Mouse (Mus musculus) kidney, embryonic 14.5 days (tissue): Measurements from ENCODE around the gene Trim7. TPM values are rescaled to one million over a fixed set of nuclear protein-coding genes. Genes with fewer than 3 reads are reported as not detected.
"Not testable (repeated sequence)": the region's sequence is repeated elsewhere in the genome, so short reads cannot be mapped to it uniquely, and the experiment has no call there.

Source experiments
- ATAC-seq: fragments of 200-750 bp; cut with Nextera tagmentation; 2 replicates; pipeline ENCODE4 v1.8.0; 2017; ENCODE audit warnings: moderate number of reproducible peaks, mild to moderate bottlenecking, moderate TSS enrichment, moderate library complexity; ENCODE audit not compliant: low FRiP score, low TSS enrichment
- H3K27ac ChIP-seq: fragments of 300-500 bp; sonication (generic); 2 replicates; pipeline ENCODE4 v1.5.1; 2014; ENCODE audit warnings: low read depth, mild to moderate bottlenecking, low read length, moderate library complexity, mixed read lengths
- H3K27me3 ChIP-seq: fragments of 300-500 bp; sonication (generic); 2 replicates; pipeline ENCODE4 v1.6.1; 2014; ENCODE audit warnings: mild to moderate bottlenecking, low read length; ENCODE audit not compliant: control insufficient read depth, insufficient read depth
- H3K36me3 ChIP-seq: fragments of 300-500 bp; sonication (generic); 2 replicates; pipeline ENCODE4 v1.6.1; 2014; ENCODE audit warnings: low read length, mixed read lengths; ENCODE audit not compliant: control insufficient read depth, insufficient read depth
- H3K4me1 ChIP-seq: fragments of 300-500 bp; sonication (generic); 2 replicates; pipeline ENCODE4 v1.6.1; 2014; ENCODE audit warnings: low read length, mixed read lengths; ENCODE audit not compliant: control insufficient read depth, insufficient read depth
- H3K4me2 ChIP-seq: fragments of 300-500 bp; sonication (generic); replicated peaks from 2 replicates; pipeline ENCODE4 v1.6.1; 2014; ENCODE audit warnings: low read depth, mild to moderate bottlenecking, low read length
- H3K4me3 ChIP-seq: fragments of 300-500 bp; sonication (generic); 2 replicates; pipeline ENCODE4 v1.5.1; 2014; ENCODE audit warnings: mild to moderate bottlenecking, low read length
- H3K9ac ChIP-seq: fragments of 300-500 bp; sonication (generic); 2 replicates; pipeline ENCODE4 v1.6.1; 2014; ENCODE audit warnings: low read depth, mild to moderate bottlenecking, low read length, moderate library complexity
- H3K9me3 ChIP-seq: fragments of 300-500 bp; sonication (generic); 2 replicates; pipeline ENCODE4 v1.6.1; 2016; ENCODE audit warnings: low read length; ENCODE audit not compliant: control insufficient read depth
- WGBS: fragments of 180-500 bp; shearing (Covaris S2); extraction: QIAGEN DNeasy Blood & Tissue Kit; methylation state at CpG from one replicate; pipeline ENCODE4 v1.1.7; 2014; 5-methylcytosine and 5-hydroxymethylcytosine counted together
- polyA plus RNA-seq: library from polyadenylated mRNA; unstranded; fragments of >200 nt; fragmentation: Nextera tagmentation; extraction: Ambion mirVana; gene quantifications from 2 replicates; pipeline ENCODE4 v1.2.1, GENCODE M21; 2014

The Trim7 gene
- polyA plus RNA-seq, 1 experiment from 2014 or later, result 2.9 TPM

- H3K27me3 ChIP-seq, result no peaks in the 10 kb centered on the region
- peaks cover 16% of the 10 kb centered on the region for H3K4me1 ChIP-seq
- H3K27ac ChIP-seq, result no peak overlapping the region
- 1% methylated on average over 16 of the region's 16 CpGs for WGBS
- H3K4me2 ChIP-seq, result peak overlapping the region; percentile 81
- H3K36me3 ChIP-seq, result peaks cover 14% of the 10 kb centered on the region; the same call in 1 of the 2 replicates
- peak overlapping the region; percentile 78 for H3K4me3 ChIP-seq
- no peaks in the 10 kb centered on the region for H3K9me3 ChIP-seq
- peak; percentile 1; the same call in 1 of the 2 replicates for ATAC-seq
- no peak overlapping the region; the same call in 1 of the 2 replicates for H3K9ac ChIP-seq
Observed at GRCm38 (mm10) chr11:48818346-48818745, 7.6 kb upstream of the Trim7 start.

GRCm38 (mm10) chr11:48819614-48820307, 6.2 kb upstream of the Trim7 start:
- no peak overlapping the region for H3K4me2 ChIP-seq
- ATAC-seq, result no peak
- no peak overlapping the region for H3K9ac ChIP-seq

GRCm38 (mm10) chr11:48820308-48820674, 5.6 kb upstream of the Trim7 start:
- H3K4me3 ChIP-seq, result no peak overlapping the region
- H3K36me3 ChIP-seq, result peaks cover under 1% of the 10 kb centered on the region; the same call in 1 of the 2 replicates
- no peak overlapping the region for H3K27ac ChIP-seq
- peaks cover 11% of the 10 kb centered on the region for H3K4me1 ChIP-seq
- no peaks in the 10 kb centered on the region for H3K9me3 ChIP-seq
- no peak for ATAC-seq
- H3K4me2 ChIP-seq, result no peak overlapping the region
- no peak overlapping the region for H3K9ac ChIP-seq
- peaks cover 5% of the 10 kb centered on the region; the same call in 1 of the 2 replicates for H3K27me3 ChIP-seq

More at GRCm38 (mm10) chr11:48819614-48820307, 6.2 kb upstream of the Trim7 start:
- Histone ChIP-seq H3K4me3 (no peak overlapping the region), H3K27me3 (peaks cover 3% of the 10 kb centered on the region; the same call in 1 of the 2 replicates), H3K36me3 (peaks cover 6% of the 10 kb centered on the region; the same call in 1 of the 2 replicates), H3K9me3 (no peaks in the 10 kb centered on the region), H3K27ac (no peak overlapping the region), H3K4me1 (peaks cover 12% of the 10 kb centered on the region)
- 77% methylated on average over 7 of the region's 7 CpGs for whole genome bisulfite sequencing

- not testable (repeated sequence) for H3K4me3 ChIP-seq, ATAC-seq, H3K9me3 ChIP-seq, H3K27me3 ChIP-seq, H3K4me2 ChIP-seq, H3K27ac ChIP-seq, H3K36me3 ChIP-seq, H3K9ac ChIP-seq, H3K4me1 ChIP-seq
- 81% methylated on average over 14 of the region's 14 CpGs for WGBS
Observed at GRCm38 (mm10) chr11:48821299-48821698, 4.6 kb upstream of the Trim7 start.

GRCm38 (mm10) chr11:48822768-48823512, 3.0 kb upstream of the Trim7 start:
- no peak overlapping the region for H3K9ac ChIP-seq
- H3K36me3 ChIP-seq, result no peaks in the 10 kb centered on the region
- H3K4me1 ChIP-seq, result 0 out of 2 replicates have a peak, but pooled peaks cover 2% of the 10 kb centered on the region
- 38% methylated on average over 14 of the region's 14 CpGs for WGBS
- H3K4me3 ChIP-seq, result peak overlapping the region; percentile 47
- H3K27ac ChIP-seq, result no peak overlapping the region
- no peak for ATAC-seq
- H3K27me3 ChIP-seq, result peaks cover 5% of the 10 kb centered on the region; the same call in 1 of the 2 replicates
- H3K4me2 ChIP-seq, result peak overlapping the region; percentile 72
- H3K9me3 ChIP-seq, result no peaks in the 10 kb centered on the region

GRCm38 (mm10) chr11:48823536-48823972, 2.4 kb upstream of the Trim7 start:
- 1% methylated on average over 15 of the region's 15 CpGs for WGBS
- H3K4me2 ChIP-seq, result peak overlapping the region; percentile 72
- H3K4me3 ChIP-seq, result peak overlapping the region; percentile 47
- 0 out of 2 replicates have a peak, but pooled peaks have one; percentile 26 for ATAC-seq
- H3K9ac ChIP-seq, result peak overlapping the region; percentile 40; the same call in 1 of the 2 replicates
- H3K4me1 ChIP-seq, result 0 out of 2 replicates have a peak, but pooled peaks cover 2% of the 10 kb centered on the region
- H3K27me3 ChIP-seq, result peaks cover 5% of the 10 kb centered on the region; the same call in 1 of the 2 replicates
- no peaks in the 10 kb centered on the region for H3K9me3 ChIP-seq
- no peaks in the 10 kb centered on the region for H3K36me3 ChIP-seq
- H3K27ac ChIP-seq, result no peak overlapping the region

GRCm38 (mm10) chr11:48824311-48824830, 1.6 kb upstream of the Trim7 start:
- Histone ChIP-seq H3K9ac (peak overlapping the region; percentile 40; the same call in 1 of the 2 replicates), H3K4me1 (0 out of 2 replicates have a peak, but pooled peaks cover 2% of the 10 kb centered on the region), H3K4me2 (peak overlapping the region; percentile 72), H3K36me3 (no peaks in the 10 kb centered on the region), H3K27ac (no peak overlapping the region), H3K9me3 (no peaks in the 10 kb centered on the region), H3K27me3 (peaks cover 5% of the 10 kb centered on the region; the same call in 1 of the 2 replicates), H3K4me3 (peak overlapping the region; percentile 47)
- ATAC-seq, result no peak
- 5% methylated on average over 22 of the region's 22 CpGs for WGBS

- ATAC-seq, result peak; percentile 37
Observed at GRCm38 (mm10) chr11:48826752-48827096, 784 bp downstream of the Trim7 start.

More at GRCm38 (mm10) chr11:48826752-48827096, 784 bp downstream of the Trim7 start:
- H3K27ac ChIP-seq, result peak overlapping the region; percentile 62; the same call in 1 of the 2 replicates
- no peaks in the 10 kb centered on the region for H3K36me3 ChIP-seq
- WGBS, result 0% methylated on average over 6 of the region's 6 CpGs
- H3K27me3 ChIP-seq, result peaks cover 5% of the 10 kb centered on the region; the same call in 1 of the 2 replicates
- no peaks in the 10 kb centered on the region for H3K9me3 ChIP-seq
- peak overlapping the region; percentile 62 for H3K4me2 ChIP-seq
- 0 out of 2 replicates have a peak, but pooled peaks cover 2% of the 10 kb centered on the region for H3K4me1 ChIP-seq
- H3K9ac ChIP-seq, result peak overlapping the region; percentile 58; the same call in 1 of the 2 replicates
- H3K4me3 ChIP-seq, result peak overlapping the region; percentile 44
